Mouse (Mus musculus): ENCODE measurements around the gene Usp28.

The Usp28 gene

GRCm38 (mm10) chr9:49023956-49024355, 38.8 kb downstream of the Usp28 start:
- no peak for DNase-seq (ENCODE audit: low spot score)

- no peak for DNase-seq (ENCODE audit: low spot score)
These were observed 39.4 kb downstream of the Usp28 start for GRCm38 (mm10) chr9:49024529-49024928.

- DNase-seq (ENCODE audit: low spot score) = no peak
These were observed 49.6 kb downstream of the Usp28 start for GRCm38 (mm10) chr9:49034764-49035163.

GRCm38 (mm10) chr9:49050901-49051300, 65.7 kb downstream of the Usp28 start:
- DNase-seq (ENCODE audit: low spot score) = no peak

GRCm38 (mm10) chr9:49051349-49051748, 66.2 kb downstream of the Usp28 start:
- DNase-seq (ENCODE audit: low spot score) = peak; percentile 77

- DNase-seq (ENCODE audit: low spot score) = no peak
These were observed 68.9 kb downstream of the Usp28 start for GRCm38 (mm10) chr9:49054028-49054427.

GRCm38 (mm10) chr9:49055333-49056205, 70.4 kb downstream of the Usp28 start, which contains the start of gene Zw10:
TSS of gene Zw10 (plus strand) at chr9:49055613.
- DNase-seq (ENCODE audit: low spot score) = peak; percentile 99

GRCm38 (mm10) chr9:49076847-49077246, 91.7 kb downstream of the Usp28 start:
- DNase-seq (ENCODE audit: low spot score) = no peak

- no peak for DNase-seq (ENCODE audit: low spot score)
These were observed 95.9 kb downstream of the Usp28 start, which contains the start of gene Tmprss5 for GRCm38 (mm10) chr9:49081107-49081506. TSS of gene Tmprss5 (plus strand) at chr9:49081260.

- DNase-seq (ENCODE audit: low spot score) = peak; percentile 88
These were observed 96.4 kb downstream of the Usp28 start for GRCm38 (mm10) chr9:49081561-49081960.

GRCm38 (mm10) chr9:49087317-49087716, 102.1 kb downstream of the Usp28 start:
- peak; percentile 54 for DNase-seq (ENCODE audit: low spot score)

Measured in embryo, embryonic 10.5 days (tissue).